Mouse (Mus musculus): ENCODE measurements around the gene Tek.
"Not testable (repeated sequence)": the region's sequence is repeated elsewhere in the genome, so short reads cannot be mapped to it uniquely, and the experiment has no call there.

Gene Tek

GRCm38 (mm10) chr4:94738838-94739731, at the start of gene Tek:
Gene Tek (plus strand): TSS chr4:94739289.
- peak; percentile 27 to 51 for DNase-seq

DNA sequence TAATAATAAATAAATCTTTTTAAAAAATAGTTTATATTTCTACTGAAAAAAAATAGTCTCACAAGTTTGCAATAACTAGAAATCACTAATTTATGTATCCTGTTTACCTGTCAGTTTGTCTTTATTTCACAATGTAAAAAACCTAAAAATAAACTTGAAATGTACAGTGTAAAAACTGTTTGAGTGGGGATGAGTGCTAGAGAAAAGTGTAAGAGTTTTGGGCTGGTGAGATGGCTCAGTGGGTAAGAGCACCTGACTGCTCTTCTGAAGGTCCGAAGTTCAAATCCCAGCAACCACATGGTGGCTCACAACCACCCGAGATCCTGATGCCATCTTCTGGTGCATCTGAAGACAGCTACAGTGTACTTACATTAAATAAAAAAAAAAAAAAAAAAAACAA, 49.3 kb upstream of the Tek start:
- DNase-seq = not testable (repeated sequence)

GRCm38 (mm10) chr4:94691078-94691477, 48.0 kb upstream of the Tek start:
- peak in 1 of 2 experiments; percentile 2 for DNase-seq

GRCm38 (mm10) chr4:94692175-94692574, 46.9 kb upstream of the Tek start:
- peak in 1 of 2 experiments; percentile 1 for DNase-seq

- DNase-seq = no peak
Measured at GRCm38 (mm10) chr4:94696368-94696767, 42.7 kb upstream of the Tek start.

DNA sequence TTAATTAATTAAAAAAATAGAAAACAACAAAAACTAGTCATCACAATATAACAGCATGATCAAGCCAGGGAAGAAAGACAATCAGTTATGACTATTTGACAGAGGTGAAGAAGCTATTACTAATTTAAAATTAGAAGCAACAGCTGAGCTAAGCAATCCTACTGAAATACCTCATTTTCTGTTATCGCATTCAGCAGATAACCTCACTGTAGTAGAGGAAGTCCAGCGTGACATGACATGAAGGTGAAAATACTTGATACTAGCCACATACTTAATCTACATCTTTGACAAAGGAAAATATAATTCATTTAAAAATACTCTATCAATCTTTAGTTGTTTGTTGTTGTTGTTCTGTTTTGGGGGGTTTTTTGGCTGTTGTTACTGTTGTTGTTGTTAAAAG, 28.1 kb upstream of the Tek start:
- no peak for DNase-seq

DNA sequence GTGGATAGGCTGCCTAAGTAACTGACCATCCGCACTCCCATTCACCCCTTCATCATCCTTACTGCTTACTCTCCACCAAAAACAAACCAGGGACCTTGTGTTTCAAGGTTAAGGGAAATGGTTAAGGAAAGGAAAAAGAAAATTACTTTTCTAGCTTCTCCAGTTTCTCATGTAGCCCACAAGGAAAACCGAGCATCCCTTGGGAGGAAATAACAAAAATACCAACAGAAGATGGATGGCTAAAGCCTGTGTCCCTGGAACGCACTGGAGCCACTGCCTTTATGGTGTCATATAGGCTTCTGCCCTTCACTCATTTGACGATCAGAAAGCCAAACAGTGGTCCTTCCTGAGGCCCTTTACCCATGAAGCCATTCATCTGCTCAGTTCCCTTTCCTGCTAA, 27.7 kb upstream of the Tek start:
- no peak for DNase-seq

- DNase-seq = no peak
Measured at GRCm38 (mm10) chr4:94713741-94714140, 25.3 kb upstream of the Tek start.

GRCm38 (mm10) chr4:94715166-94715565, 23.9 kb upstream of the Tek start:
- peak; percentile 14 to 65 for DNase-seq

GRCm38 (mm10) chr4:94725799-94726198, 13.3 kb upstream of the Tek start:
- DNase-seq = peak; percentile 38 to 54

DNA sequence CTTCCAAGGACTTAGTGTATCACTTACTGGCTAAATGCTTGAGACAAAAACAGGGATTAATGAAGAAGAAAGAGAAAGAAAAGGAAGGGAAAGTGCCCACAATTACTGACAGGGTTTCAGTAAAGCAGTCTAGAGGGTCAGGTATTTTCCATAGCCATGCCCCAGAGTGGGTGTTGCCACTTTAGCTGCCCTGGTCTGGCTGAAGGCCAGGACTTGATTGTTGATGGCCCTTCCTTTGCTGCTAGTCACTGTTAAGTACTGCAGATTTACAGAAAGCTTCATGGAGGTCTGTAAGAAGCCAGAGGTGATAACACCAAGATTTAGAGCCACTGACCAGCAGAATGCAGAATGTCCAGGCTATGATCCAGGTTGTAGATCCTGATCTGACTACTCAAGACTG, 6.4 kb upstream of the Tek start:
- DNase-seq = peak; percentile 49 to 52

DNA sequence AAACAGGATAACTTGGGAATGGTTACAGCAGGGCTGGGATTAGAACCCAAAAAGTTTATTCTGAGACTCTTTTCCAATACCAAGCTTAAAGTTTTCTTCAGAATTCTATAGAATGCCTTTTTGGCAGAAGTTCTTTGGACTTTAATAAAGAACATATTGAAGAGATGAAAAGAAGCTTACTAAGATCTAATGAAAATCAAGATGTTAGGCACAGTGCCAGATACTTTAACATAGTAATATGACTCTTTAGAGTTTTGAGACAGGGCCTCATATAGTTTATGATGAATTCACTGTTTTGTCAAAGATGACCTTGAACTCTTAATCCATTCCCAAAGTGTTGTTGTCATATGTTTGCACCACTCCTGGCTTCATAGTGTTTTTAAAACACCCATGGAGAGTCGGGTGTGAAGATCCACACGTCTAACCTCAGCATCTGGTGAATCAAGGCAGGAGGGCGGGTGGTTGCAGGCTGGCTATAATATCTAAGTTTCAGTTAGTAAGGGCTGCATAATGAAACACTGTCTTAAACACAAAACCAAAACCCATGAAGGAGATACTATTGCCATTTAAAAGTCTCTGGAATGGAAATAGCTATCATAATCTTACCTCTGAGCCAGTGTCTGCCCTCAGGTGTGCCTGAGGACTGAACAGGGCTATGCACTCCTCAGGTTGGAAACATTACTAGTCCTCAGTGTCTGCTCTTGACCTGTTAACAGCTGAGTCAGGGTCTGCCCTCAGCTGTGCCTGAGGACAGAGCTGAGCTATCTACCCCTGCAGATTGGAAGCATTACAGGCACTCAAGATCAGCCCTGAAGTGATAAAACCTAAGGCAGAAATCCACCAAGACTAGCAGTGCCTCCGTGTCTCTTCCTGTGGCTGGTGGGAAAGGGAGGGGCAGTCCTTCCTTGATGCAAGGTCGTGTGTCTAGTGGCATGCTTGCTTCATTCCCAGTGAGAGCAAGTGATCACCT, 1.5 kb upstream of the Tek start:
- DNase-seq = no peak

GRCm38 (mm10) chr4:94741824-94742223, 2.7 kb downstream of the Tek start:
- DNase-seq = no peak

- peak; percentile 33 to 42 for DNase-seq
Measured at GRCm38 (mm10) chr4:94745749-94746148, 6.7 kb downstream of the Tek start.

DNA sequence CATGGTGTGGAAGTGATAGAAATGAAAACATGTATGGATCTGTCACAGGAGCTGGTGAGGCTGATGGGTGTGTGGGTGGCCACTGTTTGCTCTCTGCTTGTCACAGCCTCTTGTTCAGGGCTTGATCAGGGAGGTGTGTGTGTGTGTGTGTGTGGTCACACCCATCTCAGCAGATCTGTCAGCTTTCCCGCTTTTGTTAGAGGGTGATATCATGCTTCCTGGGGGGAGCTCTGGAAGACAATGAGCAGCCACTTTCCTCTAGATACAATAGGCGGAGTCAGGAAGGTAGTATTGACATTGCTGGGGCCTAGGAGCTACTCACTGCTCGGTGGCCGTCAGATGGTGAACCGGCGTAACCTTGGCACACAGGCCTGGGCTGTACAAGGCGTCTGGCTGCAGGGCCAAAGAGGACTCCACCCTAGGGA, 7.3 kb downstream of the Tek start:
- peak; percentile 80 to 87 for DNase-seq

DNA sequence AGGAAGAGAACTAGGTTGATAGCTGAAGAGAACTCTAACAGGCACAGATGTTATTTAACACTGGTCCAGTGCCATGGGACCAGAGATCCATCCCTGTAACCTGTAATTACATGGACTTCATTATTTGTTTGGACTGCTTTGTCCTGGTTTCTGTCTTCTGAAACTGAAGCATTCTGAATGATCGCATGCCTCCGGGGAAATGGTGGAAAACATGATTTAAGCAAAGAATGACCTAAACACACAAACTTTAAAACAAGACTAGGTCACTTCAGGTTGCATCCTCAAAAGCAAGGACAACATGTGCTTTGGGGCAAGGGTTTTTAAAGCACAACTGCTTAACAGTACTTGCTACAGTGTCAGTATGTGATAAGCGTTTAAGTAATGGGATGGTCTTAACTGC, 8.2 kb downstream of the Tek start:
- no peak for DNase-seq

DNA sequence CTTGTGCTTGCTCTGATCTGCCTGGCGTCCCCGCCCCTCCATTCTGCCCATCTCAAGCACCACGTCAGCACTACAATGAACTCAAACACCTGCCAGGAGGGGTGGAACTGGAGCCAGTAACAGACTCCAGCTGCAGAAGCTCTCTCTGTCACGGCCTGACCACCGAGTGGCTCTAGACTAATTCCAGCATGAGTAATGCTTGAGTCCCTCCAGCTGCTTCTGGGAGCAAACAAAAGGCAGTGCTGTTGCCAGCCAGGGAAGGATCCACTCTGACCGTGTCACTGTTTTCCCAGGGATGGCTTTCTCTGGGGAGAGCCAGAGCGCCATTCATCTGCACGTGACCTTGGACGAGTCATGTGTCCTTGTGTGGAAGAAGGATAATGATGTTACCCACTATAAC, 13.4 kb downstream of the Tek start:
- peak; percentile 42 to 70 for DNase-seq

- no peak for DNase-seq
Measured at GRCm38 (mm10) chr4:94765217-94765616, 26.1 kb downstream of the Tek start.

DNA sequence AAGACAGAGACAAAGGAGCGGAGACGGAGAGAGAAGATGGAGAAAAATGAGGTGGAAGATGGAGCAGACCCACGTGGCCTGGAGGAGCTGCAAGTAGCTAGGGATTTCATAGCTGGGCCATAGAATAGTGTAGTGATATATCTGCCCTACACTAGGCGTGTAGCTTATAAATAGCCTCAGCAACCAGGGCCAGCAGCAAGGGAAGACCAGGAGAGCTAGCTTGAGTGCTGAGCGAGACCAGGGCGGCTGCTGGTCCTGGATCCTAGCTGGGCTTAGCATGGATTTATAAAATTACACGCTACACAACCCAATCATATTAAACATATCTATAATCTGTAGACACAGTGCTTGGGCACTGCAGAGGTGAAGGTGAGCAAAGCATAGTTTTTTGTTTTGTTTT, 27.1 kb downstream of the Tek start:
- no peak for DNase-seq

DNA sequence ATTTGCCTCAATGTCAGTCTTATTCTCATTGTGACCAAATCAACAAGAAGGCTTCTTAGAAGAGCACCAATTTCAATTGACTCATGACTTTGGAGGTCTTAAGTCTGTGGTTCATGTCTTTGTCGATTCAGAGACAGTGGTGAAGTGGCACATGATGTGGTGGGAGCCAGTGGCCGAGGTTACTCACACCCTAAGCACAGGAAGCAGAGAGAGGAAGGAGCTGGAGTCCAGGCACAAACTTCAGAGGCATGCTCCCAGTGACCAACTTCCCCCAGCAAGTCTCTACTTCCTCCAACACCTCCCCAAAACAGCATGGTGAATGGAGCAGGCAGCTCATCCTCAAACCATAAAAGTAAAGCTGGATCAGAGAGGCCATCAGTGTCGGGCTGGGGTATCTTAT, 29.5 kb downstream of the Tek start:
- no peak for DNase-seq

DNA sequence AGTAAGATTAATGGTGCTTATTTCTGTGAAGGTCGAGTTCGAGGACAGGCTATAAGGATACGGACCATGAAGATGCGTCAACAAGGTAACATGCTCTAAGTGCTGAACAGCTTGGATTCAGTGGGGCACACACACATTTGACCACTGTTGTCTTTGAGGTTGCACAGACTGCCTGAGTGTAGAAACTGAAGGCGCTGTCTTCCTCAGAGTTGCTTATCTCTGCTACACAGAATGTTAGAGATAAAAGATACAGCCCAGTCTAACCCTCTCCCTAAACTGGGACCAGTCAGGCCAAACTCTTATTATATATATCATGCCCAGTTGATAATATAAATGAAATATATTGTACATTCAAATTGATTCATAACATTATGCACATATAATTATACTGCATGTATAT, 42.0 kb downstream of the Tek start:
- no peak for DNase-seq

DNA sequence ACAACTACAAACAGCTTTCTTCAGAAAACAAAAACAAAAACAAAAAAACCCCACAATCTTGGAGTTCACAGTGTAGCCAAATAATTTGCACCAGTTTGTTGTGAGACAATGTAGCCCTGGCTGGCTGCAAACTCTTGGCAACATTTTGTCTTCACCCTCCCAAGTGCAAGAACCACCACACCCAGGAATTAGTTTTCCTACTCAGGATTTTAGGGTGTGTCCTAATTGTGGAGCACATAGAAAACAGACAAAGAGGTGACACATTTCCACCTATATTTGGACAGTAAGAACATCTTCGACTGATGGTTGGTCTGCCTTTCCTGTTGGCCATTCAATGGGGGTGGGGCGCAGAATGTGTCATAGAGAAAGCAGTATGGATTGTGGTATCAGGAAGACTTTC, 46.8 kb downstream of the Tek start:
- DNase-seq = peak in 1 of 2 experiments; percentile 7

DNA sequence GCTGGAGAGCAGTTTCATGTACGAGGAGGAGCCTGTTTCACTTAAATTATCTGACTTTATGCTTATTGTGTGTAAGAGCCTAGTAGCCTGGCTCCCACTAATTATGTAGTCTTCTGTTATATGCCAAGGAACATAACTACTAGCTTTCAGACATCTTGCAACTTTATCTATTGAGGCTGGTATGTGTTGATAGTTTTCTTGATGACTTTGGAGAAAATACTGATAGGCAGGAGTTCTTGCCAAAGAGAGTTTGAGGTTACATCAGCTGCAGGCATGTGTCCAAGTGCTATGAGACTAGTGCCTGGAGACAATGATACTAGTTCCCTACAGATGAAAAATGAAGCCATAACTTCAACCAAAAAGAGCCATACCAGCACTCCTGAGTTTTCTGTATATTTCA, 64.1 kb downstream of the Tek start:
- peak in 1 of 2 experiments; percentile 25 for DNase-seq

DNA sequence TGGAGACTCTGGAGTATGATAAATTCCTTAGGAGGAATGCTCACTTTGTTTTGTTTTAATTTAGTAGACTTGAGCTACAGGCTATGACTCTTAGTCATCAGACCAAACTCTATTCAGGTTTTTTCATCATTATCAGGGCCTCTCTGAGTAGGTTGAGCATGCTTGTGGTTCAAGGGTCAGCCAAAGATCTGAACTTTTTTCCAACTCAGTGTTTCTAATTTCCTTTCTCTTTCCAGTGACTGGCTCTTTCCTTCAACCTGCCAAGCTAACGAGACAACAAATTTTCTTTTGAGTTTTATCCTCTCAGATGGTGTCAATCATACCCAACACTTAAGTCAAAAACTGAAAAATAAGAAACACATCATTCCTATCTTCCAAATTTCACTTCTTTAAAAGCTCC, 71.5 kb downstream of the Tek start:
- DNase-seq = no peak

Measured in lung, adult 18-20 months (tissue).